Mouse (Mus musculus) cortical plate, adult 2 months (tissue): Measurements from ENCODE around the gene Ttyh3. TPM values are rescaled to one million over a fixed set of nuclear protein-coding genes. Genes with fewer than 3 reads are reported as not detected.
A peak's percentile ranks its signal among the peaks of the same experiment; 100 is the strongest.

Experiments
- H3K27ac ChIP-seq: fragments of 200-500 bp; 2 replicates; pipeline ENCODE4 v1.5.1; 2012; ENCODE audit warnings: low read length, control low read depth, inconsistent platforms; ENCODE audit not compliant: insufficient read depth
- H3K4me1 ChIP-seq: fragments of 200-500 bp; 2 replicates; pipeline ENCODE4 v1.6.1; 2011; ENCODE audit warnings: low read length; ENCODE audit not compliant: control insufficient read depth, insufficient read depth
- H3K4me3 ChIP-seq: fragments of 200-500 bp; 2 replicates; pipeline ENCODE4 v1.5.1; 2011; ENCODE audit warnings: mild to moderate bottlenecking, low read length, control low read depth; ENCODE audit not compliant: insufficient read depth
- CTCF ChIP-seq: fragments of 200-500 bp; IDR thresholded peaks from 2 replicates; pipeline ENCODE4 v1.5.1; 2011; ENCODE audit warnings: mild to moderate bottlenecking, control low read depth, low read length; ENCODE audit not compliant: insufficient read depth; ENCODE audit errors: extremely low read depth
- POLR2A ChIP-seq: fragments of 200-500 bp; IDR thresholded peaks from 2 replicates; pipeline ENCODE4 v1.6.1; 2011; ENCODE audit warnings: mild to moderate bottlenecking, low read length, control low read depth; ENCODE audit not compliant: insufficient read depth; ENCODE audit errors: extremely low read depth
- polyA plus RNA-seq: library from polyadenylated mRNA; depleted of rRNA; stranded (reverse); fragments of >200 nt; gene quantifications from 2 replicates; pipeline ENCODE4 v1.2.3, GENCODE M21; 2012

The Ttyh3 gene
- polyA plus RNA-seq, 1 experiment: 119 TPM

DNA sequence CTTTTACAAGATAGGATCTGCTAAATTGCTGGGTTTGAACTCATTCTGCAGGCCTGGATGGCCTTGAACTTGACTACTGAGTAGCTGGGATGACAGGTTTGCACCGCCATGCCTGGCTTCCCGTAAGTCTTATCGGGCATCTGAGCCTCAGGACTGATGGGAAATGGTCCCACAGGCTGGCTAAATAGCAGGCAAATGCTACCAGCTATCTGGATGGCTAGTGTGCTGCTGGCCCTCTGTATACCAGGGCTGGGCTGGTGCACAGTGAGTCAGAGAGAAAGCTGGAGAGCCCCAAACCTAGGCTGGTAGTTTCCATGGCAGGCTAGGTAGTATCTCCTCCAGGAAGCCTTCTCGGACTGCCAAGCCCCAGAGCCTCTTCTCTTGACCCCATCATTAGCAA, 3.4 kb downstream of the Ttyh3 start:
- TF ChIP-seq CTCF: no peak
- no peak for TF ChIP-seq POLR2A
- Histone ChIP-seq H3K4me1 (peaks cover 4% of the 10 kb centered on the region), H3K4me3 (no peak overlapping the region), H3K27ac (no peak overlapping the region)

DNA sequence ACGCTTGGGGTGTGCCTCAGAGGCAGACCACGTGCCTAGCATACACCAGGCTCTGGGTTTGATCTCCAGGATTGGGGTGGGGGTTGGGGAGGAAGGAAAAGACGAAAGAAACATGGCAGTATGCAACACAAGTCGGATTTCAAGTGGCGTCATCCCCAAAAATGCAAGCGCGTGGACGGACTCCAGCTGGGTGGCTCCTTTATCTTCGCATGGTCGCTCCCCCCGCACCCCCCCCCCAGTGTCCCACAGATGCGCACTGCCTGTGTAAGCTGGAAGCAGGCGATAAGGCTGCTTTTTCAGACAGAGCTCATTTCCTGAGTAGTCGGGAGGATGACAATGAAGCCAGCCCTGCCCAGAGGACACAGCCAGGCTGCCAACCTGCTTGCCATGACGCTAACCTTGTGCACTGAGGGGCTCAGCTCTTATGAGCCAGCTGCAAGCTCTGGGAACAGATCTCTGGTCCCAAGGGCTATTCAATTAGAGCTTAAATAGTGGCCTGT, 4.1 kb downstream of the Ttyh3 start:
- Histone ChIP-seq H3K4me3 (no peak overlapping the region), H3K27ac (0 out of 2 replicates have a peak overlapping the region, but pooled peaks have one; percentile 15), H3K4me1 (peaks cover 4% of the 10 kb centered on the region)
- TF ChIP-seq POLR2A: no peak
- TF ChIP-seq CTCF: no peak

GRCm38 (mm10) chr5:140644263-140644662, 4.6 kb downstream of the Ttyh3 start:
- TF ChIP-seq CTCF: no peak
- no peak for TF ChIP-seq POLR2A
- Histone ChIP-seq H3K4me1 (peaks cover 4% of the 10 kb centered on the region), H3K4me3 (no peak overlapping the region), H3K27ac (no peak overlapping the region)

DNA sequence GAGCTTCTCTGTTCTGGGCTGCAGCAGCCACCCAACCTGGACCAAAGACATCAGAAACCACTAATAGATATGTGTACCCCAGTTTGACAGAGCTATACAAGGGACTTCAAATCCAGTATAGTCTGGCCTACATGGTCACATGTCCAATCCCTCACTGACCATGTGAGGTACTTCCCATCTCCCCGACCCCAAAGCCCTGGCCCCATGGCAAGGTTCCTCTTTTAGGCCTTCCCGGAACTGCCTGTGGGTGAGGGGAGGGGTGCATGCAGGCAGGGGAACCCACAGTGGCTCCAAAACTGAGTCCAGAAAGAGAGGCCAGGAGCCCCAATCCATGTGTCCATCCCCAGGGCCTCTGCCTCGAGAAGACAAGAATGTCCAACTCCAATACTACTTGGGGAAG, 6.8 kb downstream of the Ttyh3 start:
- no peak for TF ChIP-seq CTCF
- TF ChIP-seq POLR2A: no peak
- Histone ChIP-seq H3K4me1 (peaks cover 9% of the 10 kb centered on the region), H3K27ac (0 out of 2 replicates have a peak overlapping the region, but pooled peaks have one; percentile 33), H3K4me3 (no peak overlapping the region)

GRCm38 (mm10) chr5:140641254-140641928, 7.4 kb downstream of the Ttyh3 start:
- Histone ChIP-seq H3K4me3 (no peak overlapping the region), H3K4me1 (peaks cover 9% of the 10 kb centered on the region), H3K27ac (no peak overlapping the region)
- TF ChIP-seq CTCF (no peak), POLR2A (no peak)

DNA sequence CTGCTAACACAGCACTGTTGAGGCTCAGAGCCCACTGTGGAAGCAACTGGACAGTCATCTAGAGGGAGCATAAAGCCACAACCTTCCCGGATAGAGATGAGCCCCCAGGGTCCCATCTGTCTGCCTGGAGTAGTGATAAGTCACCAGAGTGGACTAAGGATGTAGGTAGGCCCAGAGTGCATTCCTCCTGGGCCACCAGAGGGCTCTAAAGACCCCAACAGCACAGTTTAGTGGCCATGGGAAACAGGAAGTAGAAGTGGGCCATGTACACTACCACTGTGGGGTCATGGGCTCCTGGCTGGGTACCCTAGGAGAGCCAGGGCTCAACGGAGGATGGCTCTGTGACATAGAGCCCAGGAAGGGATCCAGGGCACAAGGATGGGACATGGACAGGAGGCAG, 8.0 kb downstream of the Ttyh3 start:
- Histone ChIP-seq H3K4me1 (peaks cover 10% of the 10 kb centered on the region), H3K4me3 (no peak overlapping the region), H3K27ac (no peak overlapping the region)
- 0 out of 2 replicates have a peak, but pooled peaks have one; percentile 4 for TF ChIP-seq CTCF
- TF ChIP-seq POLR2A: no peak

DNA sequence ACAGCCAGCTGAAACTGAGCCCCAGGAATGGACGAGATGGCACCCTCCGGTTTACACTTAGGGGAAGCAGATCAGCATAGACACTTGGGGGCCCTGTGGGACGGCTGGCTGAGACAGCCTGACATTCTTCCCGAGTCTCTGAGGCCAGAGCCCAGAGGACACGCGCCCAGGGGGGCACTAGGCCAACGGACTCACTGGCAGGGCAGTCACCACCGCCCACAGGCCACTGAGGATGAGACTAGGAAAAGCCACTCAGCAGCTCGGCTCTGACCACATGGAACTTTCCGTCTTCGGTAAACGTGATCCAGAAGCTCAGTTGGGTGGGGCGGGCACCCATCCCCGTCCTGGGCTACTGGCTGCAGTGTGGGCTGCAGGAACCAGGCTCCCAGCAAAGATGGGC, 9.0 kb downstream of the Ttyh3 start:
- Histone ChIP-seq H3K4me3 (no peak overlapping the region), H3K27ac (no peak overlapping the region), H3K4me1 (peaks cover 12% of the 10 kb centered on the region)
- TF ChIP-seq POLR2A (no peak), CTCF (no peak)

GRCm38 (mm10) chr5:140639312-140639711, 9.5 kb downstream of the Ttyh3 start:
- H3K4me3 ChIP-seq: no peak overlapping the region
- H3K4me1 ChIP-seq: peaks cover 12% of the 10 kb centered on the region
- no peak overlapping the region for H3K27ac ChIP-seq
- TF ChIP-seq POLR2A (no peak), CTCF (no peak)

DNA sequence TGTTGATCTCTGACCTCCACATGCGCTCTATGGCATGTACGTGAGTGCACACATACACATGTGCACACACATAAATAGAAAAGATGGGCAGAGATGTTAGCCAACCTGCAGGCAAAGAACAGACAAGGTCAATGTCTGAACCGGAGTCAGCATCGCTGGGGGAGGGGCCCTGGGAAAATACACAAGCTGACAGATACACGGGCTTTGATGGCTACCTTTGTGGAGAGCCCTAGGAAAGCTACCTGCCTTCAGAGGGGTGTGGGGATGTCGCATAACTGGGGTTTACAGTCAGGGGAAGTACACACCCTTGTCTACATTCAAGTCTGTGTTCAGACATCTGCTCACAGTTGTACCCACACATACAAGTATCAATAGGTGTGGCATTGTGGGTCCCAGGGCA, 10.3 kb downstream of the Ttyh3 start:
- Histone ChIP-seq H3K4me1 (peaks cover 12% of the 10 kb centered on the region), H3K27ac (no peak overlapping the region), H3K4me3 (no peak overlapping the region)
- TF ChIP-seq CTCF (no peak), POLR2A (no peak)

- TF ChIP-seq POLR2A (no peak), CTCF (no peak)
- H3K4me1 ChIP-seq: peaks cover 12% of the 10 kb centered on the region
- H3K4me3 ChIP-seq: no peak overlapping the region
- no peak overlapping the region for H3K27ac ChIP-seq
Measured at GRCm38 (mm10) chr5:140637989-140638388, 10.8 kb downstream of the Ttyh3 start.
